Mouse (Mus musculus) ES-E14 (cell line): ENCODE measurements around the gene Slc6a18.

Experiments
- CHD2 ChIP-seq: IDR thresholded peaks from 2 replicates; pipeline ENCODE4 v1.6.1; 2014; ENCODE audit warnings: mild to moderate bottlenecking, low read depth, low read length, inconsistent platforms
- HCFC1 ChIP-seq: IDR thresholded peaks from 2 replicates; pipeline ENCODE4 v1.6.1; 2012; ENCODE audit warnings: low read length, inconsistent platforms, borderline replicate concordance; ENCODE audit not compliant: insufficient read depth
- MAFK ChIP-seq: IDR thresholded peaks from 2 replicates; pipeline ENCODE4 v1.6.1; 2014; ENCODE audit warnings: mild to moderate bottlenecking, low read depth, low read length, inconsistent platforms; ENCODE audit not compliant: insufficient read depth

GRCm38 (mm10) chr13:73682226-73682625 lies 4.4 kb upstream of the Slc6a18 start:
- TF ChIP-seq MAFK (no peak), HCFC1 (no peak), CHD2 (no peak)
